Mouse (Mus musculus) thymus, postnatal 10 days (tissue): Measurements from ENCODE around the gene Pdlim4.

ENCODE experiments used
- DNase-seq, 2 experiments: peaks; one replicate each; pipeline ENCODE4 v3.0.0; 2021; ENCODE audit warnings: low spot score in 2 of 2

Gene Pdlim4

DNA sequence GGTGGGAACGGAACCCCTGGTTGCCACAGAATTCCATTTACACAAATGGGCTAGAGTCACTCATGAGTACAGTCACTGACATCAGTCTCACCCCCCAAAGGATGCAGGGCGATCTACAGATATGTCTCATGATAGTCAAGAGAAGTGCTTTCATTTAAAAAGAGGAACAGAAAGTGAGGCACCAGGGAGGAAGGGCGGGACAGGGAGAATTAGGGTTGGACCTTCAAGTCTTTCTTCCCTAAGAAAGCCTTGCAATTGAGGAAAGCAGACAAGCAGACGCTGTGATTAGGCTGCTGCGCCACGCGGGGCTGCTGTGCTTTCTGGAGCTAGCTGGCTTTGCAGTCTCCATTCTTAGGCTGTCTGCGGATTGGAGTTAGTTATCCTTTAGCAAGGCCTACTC lies 22.9 kb upstream of the Pdlim4 start:
- no peak for DNase-seq

DNA sequence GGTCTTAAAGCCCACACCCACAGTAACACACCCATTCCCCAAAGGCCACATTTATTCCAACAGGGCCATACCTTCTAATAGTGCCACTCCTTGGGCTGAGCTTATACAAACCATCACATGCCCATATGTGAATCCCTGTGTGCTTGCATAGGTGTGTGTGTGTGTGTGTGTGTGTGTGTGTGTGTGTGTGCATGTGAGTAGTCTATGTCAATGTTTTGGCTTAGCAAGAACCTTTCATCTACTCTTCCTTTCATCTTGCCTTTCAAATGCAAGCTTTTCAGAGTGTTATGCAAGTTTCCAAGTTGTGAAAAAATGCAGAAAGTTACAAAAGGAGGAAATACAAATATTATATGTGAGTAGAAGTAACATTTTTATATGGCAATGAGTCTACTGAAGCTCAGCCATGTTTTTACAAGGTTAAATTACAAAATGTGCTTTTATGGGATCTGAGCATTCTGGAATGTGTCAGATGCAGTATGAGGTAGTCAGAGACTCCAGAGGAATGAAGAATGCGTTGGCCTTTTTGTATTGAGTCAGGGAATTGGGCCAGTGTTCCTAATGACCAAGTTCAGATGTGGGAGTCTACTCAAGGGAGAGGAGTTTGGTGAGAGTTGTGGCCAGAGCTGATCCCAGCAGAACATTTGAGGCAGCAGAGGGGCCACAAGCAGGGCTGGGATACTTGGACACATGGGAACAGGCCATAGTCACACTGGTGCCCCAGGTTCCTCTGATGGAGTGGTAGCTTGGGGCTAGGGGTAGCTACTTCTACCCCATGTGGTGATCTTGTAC lies 21.5 kb upstream of the Pdlim4 start:
- no peak for DNase-seq

GRCm38 (mm10) chr11:54088947-54089317 lies 20.1 kb upstream of the Pdlim4 start:
- peak; percentile 61 to 85 for DNase-seq

DNA sequence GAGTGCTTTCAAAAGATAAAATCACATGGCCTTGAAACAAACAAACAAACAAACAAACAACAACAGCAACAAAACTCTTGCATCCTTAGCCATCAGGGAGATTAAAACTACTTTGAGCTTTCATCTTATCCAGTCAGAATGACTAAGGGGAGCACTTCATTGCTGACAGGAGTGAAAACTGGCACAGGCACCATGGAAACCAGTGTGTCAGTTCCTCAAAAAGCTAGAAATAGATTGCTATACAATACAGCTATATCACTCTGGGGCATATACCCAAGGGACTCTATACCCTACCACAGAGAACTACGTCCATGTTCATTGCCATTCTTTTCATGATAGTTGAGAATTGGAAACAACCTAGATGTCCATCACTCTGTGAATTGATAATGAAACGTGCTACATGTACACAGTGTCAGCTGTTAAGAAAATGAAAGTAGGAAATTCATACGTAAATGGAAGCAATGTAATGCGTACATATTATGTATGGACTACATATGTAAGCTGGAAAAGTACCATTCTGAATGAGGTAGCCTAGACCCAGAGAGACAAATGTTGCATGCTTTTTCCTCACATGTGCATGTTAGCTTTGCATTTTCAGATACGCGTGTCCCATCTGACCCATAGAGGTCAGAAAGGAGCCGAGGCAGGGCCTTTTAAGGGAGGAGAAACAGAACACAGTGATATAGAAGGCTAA lies 19.6 kb upstream of the Pdlim4 start:
- no peak for DNase-seq

DNA sequence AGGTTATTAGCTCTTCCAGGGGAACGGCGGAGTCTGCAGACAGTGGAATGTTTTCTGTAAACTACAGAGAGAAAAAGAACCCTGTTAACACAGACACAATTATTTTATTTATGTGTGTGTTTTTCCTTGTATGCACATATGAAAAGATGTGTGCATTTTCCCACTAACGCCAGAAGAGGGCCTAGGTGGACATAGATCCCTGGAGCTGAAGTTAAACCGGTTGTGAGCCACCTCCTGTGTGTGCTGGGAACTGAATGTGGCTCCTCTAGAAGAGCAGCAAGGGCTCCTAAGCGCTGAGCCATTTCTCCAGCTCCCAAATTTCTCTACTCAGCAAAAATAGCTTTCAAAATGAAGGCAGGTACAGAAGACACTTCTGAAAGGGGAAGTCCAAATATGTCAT lies 17.0 kb upstream of the Pdlim4 start:
- DNase-seq = no peak

GRCm38 (mm10) chr11:54084976-54085375 lies 16.2 kb upstream of the Pdlim4 start:
- DNase-seq = no peak

- peak in 1 of 2 experiments; percentile 32 for DNase-seq
Measured at GRCm38 (mm10) chr11:54082725-54083124, 13.9 kb upstream of the Pdlim4 start.

DNA sequence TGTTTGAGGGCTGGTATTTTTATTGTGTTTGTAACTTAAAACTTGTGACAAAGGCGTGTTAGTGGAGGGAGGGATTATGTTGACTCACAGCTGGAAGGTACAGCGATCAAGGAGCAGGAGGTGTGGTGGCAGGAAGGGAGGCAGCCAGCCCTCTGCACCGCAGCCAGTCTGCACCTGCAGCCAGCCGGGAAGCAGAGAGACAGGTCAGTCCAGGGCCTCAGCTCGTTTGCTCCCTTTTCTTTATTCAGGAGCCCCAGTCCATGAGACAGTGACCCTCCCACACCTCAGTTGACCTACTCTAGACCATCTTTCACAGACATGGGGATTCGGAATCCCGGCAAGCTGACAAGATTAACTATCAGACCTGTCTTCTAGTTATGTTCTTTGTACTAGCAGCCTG lies 11.6 kb upstream of the Pdlim4 start:
- DNase-seq = peak; percentile 69 to 76

GRCm38 (mm10) chr11:54076101-54076500 lies 7.3 kb upstream of the Pdlim4 start:
- DNase-seq = no peak

DNA sequence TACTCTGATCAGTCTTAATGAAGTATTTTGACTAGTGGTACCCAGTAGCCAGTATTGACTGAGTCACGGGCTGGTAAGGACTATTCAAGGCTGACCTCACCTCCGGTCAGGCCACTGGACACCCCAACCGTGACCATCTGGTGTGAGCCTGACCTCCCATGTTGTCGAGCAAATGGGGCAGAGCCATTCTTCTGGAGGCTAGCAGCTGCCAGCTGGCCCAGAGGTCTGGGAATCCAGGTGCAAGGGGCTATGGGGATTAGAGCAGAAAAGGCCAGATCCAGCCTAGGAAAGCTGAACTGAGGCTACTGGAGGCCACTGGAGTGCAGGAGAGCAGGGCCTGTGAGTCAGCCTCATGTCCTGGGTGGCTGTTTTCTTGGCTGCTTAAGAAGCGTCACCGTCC lies 6.5 kb upstream of the Pdlim4 start:
- no peak for DNase-seq

DNA sequence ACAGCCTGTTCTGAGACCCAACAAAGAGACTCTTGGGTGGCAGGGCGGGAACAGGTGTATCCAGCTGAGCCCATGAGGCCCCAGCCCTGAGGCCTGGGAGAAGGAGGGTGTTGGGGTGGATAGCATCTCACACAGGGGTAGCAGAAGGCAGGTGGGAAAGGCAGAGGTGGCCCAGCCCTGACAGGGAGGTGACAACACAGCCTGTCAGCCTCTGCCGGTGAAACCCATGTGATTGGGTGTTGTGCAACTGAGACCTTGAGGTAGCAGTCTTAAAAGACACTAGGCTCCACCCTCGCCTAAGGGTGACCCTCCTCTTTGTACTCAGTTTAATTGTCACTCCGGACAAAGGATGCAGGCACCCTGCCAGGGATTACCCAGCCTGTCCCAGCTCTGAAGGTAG lies 4.5 kb upstream of the Pdlim4 start:
- no peak for DNase-seq

- no peak for DNase-seq
Measured at GRCm38 (mm10) chr11:54071726-54072445, 3.1 kb upstream of the Pdlim4 start.

DNA sequence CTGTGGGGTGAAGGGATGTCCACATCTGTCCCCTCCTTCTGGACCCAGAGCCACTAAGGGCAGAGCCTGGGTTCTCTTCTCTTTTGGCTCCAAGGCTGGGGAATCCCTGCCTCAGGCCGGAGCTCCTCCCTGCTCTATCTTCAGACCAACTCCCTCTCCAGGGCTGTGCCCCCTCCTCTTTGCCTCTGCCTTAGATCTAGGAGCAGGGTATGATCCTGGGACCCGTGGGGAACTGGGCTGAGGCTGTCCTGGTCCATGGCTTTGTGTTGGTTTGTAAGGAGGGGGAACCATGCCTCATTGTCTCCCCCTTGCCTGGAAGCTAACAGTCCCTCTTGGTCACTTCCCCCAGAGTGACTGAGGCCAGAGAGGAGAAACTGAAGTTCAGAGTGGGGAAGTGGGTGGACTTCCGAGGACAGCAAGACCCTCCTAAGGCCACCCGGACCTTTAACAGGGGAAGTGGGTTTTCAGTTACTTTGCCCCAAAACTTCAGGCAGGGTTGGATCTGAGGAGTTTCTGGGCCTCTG lies 756 bp downstream of the Pdlim4 start:
- no peak for DNase-seq

DNA sequence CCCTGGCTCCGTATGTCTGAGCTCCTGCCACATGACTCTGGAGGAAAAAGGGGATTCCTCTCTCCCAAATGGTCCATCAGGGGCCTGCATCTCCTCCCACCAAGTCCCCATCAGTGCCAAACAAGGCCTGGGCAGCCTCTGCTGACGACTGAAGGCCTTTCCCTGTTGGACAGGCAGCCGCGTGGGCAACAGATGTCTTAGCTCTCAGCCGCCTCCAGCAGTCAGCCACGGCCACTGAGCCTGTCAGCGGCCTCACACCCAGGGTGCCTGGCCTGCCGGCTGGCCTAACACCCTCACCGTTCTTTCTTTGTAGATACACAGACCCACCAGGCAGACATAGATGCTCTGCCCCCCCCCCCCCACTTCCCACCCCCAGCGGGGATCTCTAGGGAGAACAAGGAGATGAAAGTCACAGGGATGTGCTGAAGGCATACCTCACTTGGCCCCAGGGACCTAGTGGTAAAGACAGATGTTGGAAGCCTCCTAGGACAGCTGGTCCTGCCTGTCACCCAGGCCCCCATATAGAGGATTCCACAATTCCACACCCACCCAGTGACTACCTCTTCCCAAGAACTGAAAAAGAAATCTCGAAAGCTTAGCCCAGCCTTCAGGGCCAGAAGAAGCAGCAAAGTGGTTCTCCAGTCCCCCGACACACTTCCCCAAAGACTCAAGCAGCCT lies 1.4 kb downstream of the Pdlim4 start:
- no peak for DNase-seq

DNA sequence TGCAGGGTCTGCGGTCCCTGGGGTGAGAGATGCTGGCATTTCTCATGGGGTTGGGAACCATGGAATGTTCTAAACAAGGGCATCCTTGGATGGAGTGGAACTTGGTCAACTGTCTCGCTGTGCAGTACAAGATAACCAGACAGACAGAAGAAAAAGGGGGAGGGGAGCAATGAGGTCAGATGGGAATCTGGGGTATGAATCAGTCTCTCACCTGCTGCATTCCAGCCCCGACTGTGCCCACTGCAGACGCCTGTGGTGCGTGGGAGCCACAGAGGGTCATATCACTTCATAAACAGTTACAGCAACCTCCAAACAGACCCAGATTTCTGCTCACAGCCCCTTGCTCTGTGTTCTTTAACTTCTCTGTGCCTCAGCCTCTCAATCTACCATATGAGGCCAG lies 2.4 kb downstream of the Pdlim4 start:
- no peak for DNase-seq

DNA sequence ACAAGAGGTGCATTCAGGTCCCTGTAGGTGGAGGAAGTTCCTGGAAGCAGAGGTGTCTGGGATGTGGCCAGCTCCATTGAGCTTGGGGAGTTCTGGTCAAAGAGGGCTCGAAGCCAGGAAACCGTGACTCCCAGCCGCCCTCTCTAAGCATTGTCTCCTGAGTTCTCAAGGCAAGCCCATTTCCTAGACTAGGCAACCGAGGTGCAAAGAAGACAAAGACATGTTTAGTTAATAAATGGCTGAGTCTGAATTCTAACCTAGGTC lies 3.0 kb downstream of the Pdlim4 start:
- no peak for DNase-seq

DNA sequence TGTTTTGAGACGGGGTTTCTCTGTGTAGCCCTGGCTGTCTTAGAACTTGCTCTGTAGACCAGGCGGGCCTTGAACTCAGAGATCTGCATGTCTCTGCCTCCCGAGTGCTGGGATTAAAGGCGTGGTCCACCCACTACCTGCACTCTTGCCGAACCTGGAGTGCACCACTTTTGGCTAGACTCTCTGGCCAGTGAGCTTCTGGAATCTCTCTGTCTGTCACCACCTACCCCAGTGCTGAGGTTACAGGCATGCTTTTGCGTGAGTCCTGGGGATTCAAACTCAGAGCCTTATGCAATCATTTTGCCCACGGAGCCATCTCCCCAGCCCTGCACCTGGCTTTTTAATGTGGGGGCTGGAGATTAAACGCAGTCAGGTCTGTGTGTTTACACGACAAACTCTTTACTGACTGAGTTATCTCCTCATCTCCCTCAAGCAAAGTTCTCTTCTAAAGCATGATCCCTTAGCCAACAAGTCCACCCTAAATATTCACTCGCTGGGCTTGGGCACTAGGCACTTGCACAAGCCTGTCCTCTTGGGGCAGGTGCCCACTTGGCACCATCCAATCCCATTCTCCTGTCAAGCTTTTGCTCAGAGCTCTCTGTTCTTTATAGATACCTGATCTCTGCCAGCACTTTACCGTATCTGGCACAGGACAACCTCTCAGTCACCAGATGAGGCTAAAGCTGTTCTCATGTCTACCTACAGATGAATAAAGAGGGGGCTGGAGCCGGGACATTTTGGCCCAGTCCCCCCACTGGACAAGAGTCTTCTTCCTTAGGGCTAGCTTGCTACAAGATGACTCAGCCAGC lies 3.5 kb downstream of the Pdlim4 start:
- no peak for DNase-seq

DNA sequence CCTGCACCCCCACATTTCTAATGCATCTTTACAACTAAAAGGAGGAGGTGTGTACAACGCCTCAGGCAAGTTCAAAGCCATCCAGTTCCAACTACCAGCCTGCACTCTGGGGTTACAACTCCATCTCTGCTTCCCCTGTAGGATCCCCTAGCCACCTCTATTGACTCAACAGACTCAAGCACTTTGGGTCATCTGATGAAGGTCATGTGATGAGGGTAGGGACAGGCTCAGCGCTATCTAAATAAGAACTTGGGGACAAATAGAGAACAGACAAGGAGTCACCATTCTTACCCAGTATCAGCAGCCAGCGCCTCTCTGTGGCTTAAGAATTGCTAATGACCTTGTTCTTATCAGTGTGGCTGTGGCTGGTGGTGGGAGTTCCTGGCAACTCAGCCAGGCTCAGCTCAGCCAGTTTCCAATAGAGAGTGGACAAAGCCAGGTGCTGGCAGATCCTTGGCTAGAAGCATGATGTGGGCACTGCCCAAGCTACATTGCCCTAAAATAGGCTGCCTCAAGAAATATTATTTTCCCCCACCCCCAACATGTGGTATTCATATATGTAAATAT lies 4.3 kb downstream of the Pdlim4 start:
- DNase-seq = no peak

- DNase-seq = no peak
Measured at GRCm38 (mm10) chr11:54063472-54063775, 5.4 kb downstream of the Pdlim4 start.

- peak; percentile 39 to 47 for DNase-seq
Measured at GRCm38 (mm10) chr11:54062753-54063471, 5.9 kb downstream of the Pdlim4 start.
